Mouse (Mus musculus) 416B (cell line): ENCODE results near the gene Pus3.
"Not testable (repeated sequence)": the region's sequence is repeated elsewhere in the genome, so short reads cannot be mapped to it uniquely, and the experiment has no call there.

Source experiments
- DNase-seq: peaks from one replicate; pipeline ENCODE4 v3.0.0; 2011; ENCODE audit warnings: low read depth

Pus3 gene

GRCm38 (mm10) chr9:35545704-35546103 is 12.7 kb upstream of the Pus3 start:
- no peak for DNase-seq

- peak; percentile 69 for DNase-seq
Measured at GRCm38 (mm10) chr9:35546745-35547144, 11.7 kb upstream of the Pus3 start.

DNA sequence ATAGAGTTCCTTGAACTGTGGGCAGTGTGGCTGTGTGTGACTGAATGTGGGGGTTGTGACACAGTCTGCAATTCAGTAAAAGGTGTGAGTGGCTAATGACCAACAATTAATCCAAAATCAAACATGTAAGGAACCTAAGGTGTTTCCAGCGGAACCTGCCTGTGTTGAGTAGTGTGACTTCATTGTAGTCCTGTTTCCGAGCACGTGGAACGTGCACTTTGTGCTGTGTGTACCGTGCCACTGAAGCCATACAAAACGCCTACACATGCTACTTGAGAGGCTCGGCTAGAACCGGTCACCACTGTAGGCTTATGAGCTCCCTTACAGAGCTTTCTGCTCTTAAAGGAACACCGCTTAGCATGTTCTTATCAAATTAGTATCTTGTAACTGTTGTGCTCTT is 9.9 kb upstream of the Pus3 start:
- DNase-seq = no peak

DNA sequence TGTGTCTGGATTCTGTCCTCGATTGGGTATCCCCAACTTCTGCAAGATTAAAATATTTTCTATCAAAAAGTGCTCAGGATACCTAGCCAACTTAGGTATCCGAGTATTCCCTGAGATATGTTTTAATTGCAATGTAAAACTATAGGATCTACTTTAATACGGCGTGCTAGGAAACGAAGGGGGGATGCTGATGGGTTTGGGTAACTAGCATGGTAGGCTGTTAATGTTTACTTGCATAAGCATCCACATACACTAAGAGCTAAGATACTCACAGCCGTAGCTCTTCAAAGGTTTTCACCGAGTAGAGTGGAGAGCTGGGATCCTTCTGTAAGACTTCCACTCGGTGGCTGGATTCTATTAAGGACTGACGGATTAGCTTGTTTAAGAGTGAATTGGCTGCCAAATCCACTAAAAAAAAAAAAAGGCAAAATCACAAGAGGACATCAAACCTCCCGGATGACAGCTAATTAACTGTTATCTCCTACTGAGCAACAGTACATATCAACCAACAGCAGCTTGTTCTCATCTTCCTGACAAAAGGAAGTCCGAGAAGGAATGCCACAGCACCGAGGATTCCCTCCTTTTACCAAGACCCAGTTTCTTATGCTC is 1.8 kb upstream of the Pus3 start:
- no peak for DNase-seq

DNA sequence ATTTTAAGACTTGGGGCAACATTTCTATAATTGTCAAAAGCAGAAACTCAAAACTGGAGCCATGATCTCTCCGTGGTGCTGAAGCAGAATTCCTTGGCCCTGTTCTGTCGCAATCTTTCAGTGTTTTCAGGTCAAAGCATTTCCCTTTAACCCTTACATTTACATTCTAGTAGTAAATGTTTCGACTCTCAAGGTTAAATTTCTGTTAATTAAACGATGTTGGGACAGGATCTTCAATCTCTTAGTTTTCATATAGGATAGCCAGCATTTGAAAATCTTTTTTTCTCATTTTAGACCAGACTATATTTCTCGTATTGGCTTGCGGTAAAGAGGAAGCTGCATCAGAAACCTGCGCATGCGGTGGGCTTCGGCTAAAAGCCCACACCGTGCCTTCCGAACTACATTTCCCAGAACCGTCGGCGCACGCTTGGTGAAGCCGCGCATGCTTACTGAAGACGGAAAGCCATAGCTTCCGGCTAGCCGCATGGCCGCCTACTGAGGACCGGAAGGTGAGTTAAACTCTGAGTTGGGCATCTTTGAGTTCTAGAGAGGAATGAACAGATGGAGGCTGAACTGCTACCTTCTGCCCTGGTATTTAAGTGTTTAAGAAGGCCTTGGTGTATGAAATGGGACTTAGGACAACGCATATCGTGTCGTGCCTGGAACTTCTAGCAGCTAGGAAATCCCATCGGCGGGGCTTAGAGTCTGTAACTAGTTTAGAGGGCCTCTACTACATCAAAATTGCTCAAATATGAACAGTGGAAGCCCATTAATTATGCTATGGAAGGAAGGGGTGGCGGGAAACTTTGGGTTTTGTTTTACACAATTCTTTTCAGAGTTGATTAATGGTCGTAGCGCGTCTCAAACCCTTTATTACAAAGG is 855 bp downstream of the Pus3 start:
- peak; percentile 89 for DNase-seq

DNA sequence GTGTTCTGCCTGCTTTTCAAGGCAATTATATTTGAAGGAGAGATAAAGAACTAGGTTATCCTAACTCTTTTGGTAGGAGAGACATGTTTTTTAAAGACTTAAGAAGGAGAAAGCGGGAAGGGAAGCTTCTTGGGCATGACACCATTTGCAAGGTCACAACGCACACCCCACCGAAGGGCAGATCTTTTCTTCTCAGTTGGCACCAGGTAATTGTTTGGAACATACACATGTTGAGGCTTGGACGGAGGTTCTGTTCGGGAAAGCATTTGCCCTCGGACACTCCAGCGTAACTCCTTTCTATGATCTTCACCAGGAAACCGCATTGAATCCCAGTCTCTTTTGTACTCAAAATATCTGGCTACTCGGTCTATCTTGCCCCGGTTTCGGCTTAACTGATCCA is 2.7 kb downstream of the Pus3 start:
- no peak for DNase-seq

DNA sequence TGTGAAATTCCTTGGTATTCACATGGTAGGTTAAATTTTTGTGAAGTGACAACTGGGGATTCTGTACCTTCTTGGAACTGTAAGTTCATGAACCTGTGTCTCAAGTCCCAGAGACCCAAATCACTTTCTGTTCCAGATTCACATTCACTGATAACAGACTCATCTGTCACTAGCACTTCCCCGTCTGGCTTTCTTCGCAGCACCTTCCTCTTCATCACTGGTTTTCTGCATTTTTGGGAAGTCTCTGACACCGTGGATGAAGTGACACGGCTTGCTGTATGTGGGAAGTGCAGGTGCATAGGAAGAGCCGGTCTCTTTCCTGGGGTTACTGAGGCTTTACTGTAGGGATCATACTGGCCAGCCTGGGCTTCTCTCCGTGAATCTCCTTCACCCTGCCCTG is 3.2 kb downstream of the Pus3 start:
- DNase-seq = no peak

GRCm38 (mm10) chr9:35564536-35565240 is 6.3 kb downstream of the Pus3 start:
- no peak for DNase-seq

- DNase-seq = no peak
Measured at GRCm38 (mm10) chr9:35567995-35568394, 9.6 kb downstream of the Pus3 start.

- DNase-seq = peak; percentile 97
Measured at GRCm38 (mm10) chr9:35569571-35570534, 11.5 kb downstream of the Pus3 start, which contains the start of the genes Pate2 and Hyls1. Gene Pate2 (plus strand): TSS chr9:35570284. Gene Hyls1 (minus strand): TSS chr9:35570398.

DNA sequence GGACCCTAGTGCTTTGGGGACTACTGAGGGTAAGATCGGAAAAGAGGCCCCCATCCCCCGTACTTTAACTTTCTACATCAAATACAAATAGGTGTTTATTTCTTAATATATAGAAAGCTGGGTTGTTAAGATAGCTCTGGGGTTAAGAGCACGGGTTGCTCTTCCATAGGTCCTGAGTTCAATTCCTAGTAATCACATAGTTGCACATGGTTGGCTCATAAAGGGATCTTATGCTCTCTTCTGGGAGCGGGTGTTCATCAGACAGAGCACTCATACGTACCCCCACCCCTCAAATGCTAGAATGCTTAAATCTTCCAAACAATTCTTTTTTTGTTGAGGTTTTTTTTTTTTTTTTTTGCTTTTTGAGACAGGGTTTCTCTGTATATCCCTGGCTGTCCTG is 12.3 kb downstream of the Pus3 start:
- DNase-seq = no peak

- no peak for DNase-seq
Measured at GRCm38 (mm10) chr9:35574416-35574815, 16.0 kb downstream of the Pus3 start.

DNA sequence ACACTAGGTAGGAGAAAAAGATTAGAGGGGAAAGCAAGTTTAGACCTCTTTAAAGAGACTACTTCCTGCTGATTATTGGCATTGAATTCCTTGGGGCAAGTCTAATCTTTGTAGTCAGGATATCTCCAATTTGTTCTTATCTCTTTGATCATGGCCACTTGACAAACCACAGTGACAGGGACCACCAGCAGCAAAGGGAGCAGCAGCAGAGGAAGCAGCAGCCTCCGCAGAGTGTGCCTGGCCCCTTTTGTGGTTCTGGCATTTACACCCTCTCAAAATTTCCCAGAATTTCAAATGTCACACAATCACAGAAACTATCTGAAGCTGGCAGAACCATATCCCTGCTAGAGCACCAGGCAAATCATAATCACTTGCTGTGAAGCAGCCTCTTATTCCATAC is 29.3 kb downstream of the Pus3 start:
- no peak for DNase-seq

DNA sequence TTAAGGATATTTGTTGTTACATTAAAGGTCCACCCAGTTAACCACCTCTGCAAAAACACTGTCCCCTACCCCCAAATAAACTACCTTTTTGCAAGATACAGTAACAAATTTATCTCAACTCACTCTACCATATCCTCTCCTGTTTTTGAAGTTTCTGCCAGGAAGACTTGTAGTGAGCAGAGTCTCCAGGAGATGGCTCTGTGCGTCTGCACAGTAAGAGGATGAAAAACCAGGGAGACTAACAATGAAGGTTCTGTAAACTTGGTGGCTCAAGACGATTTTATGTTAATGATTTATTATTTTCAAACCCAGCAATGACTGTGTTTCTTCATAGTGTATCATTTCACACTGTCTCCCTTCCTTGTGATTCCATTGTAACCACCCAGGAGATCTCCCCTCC is 34.5 kb downstream of the Pus3 start:
- DNase-seq = peak; percentile 57

DNA sequence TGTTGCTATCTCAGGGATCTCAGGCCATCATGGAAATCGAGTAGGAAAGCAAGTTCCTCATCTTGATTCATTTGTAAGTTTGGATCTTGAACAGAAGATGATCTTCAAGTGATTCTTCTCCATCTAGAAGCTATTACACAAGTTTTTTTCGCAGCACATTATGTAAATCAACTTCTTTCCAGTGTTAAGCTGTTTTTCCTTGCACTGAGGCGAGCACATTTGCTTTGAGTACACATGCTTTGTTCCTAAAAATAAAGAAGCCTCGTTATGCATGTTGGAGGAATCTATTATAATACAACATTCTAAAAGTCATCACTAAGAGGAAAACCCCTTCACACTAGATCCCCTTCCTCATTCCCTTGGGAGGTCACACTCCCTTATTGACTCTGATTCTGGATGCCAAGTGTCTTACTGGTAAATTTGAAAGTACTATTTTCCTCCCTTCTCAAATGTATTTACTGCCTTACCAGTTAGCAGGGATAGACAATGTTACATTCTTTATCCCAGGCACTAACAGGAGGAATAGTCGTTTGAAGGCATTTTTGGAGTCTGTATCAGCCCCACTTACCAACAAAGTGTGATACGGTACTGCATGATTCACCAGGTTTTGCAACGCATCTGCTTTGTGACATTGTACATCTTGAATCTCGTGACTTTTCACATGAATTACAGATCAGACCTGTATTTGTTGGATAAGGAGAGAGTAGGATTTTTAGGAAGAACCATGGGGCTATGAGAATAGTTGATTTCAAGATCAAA is 49.4 kb downstream of the Pus3 start:
- no peak for DNase-seq

DNA sequence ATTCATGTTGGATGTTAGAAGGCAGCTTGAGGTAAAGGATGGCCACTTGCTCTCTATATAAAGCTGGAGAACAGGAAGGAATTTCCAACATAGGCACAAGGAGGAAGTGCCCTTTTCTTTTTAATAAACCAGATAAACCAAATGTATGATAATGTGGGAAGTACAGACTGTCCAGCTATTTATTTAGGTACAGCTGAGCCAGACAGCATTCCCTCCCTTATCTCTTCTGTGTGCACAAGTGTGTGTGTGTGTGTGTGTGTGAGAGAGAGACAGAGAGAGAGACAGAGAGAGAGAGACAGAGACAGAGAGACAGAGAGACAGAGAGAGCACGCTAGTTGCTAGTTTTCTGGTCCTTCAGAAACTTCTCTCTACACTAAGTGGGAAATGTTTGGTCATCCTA is 53.4 kb downstream of the Pus3 start, which contains the start of gene Pate4:
Pate4 (minus strand) TSS at position 101 of the 400 bp plus-strand sequence.
- DNase-seq = no peak

DNA sequence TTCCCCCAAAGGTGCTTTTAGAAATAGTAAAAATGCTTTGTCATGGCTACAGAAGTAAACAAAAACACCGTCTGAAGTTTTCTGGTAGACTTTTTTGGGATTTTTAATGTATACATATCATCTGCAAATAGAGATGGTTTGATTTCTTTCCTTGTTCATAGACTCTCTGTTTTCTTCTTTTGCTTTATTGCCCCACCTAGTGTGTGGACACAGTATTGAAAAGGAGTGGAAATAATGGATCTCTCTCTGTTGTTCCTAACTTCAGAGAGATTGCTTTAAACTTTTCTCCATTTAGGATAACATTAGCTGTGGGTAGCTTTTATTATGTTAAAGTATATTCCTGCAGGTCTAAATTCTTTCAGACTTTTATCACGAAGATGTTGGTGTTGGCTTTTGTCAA is 55.6 kb downstream of the Pus3 start:
- DNase-seq = peak; percentile 18

DNA sequence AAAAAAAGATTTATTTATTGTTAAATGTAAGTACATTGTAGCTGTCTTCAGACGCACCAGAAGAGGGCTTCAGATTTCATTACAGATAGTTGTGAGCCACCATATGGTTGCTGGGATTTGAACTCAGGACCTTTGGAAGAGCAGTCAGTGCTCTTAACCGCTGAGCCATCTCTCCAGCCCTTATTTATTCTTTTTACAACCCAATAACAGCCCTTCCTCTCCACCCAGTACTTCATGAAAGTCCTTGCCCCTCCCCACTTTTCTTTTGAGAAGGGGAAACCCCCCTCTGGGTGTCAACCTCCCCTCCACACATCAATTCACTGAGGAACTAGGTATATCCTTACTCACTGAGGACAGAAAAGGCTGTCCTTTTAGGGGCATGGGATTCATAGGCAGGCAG is 58.4 kb downstream of the Pus3 start:
- DNase-seq = not testable (repeated sequence)
